Mouse (Mus musculus) brain, embryonic 14.5 days (tissue): Measurements from ENCODE around the gene Ccdc148.

Source experiments
- CTCF ChIP-seq: fragments of 200-500 bp; IDR thresholded peaks from 2 replicates; pipeline ENCODE4 v1.5.1; 2012; ENCODE audit warnings: inconsistent platforms, mild to moderate bottlenecking, moderate library complexity, borderline replicate concordance; ENCODE audit not compliant: insufficient read depth, insufficient read length; ENCODE audit errors: extremely low read depth
- POLR2A ChIP-seq: fragments of 200-500 bp; IDR thresholded peaks from 2 replicates; pipeline ENCODE4 v1.6.1; 2012; ENCODE audit warnings: mild to moderate bottlenecking, inconsistent platforms, borderline replicate concordance; ENCODE audit not compliant: poor library complexity, insufficient read depth, insufficient read length, severe bottlenecking; ENCODE audit errors: extremely low read depth

DNA sequence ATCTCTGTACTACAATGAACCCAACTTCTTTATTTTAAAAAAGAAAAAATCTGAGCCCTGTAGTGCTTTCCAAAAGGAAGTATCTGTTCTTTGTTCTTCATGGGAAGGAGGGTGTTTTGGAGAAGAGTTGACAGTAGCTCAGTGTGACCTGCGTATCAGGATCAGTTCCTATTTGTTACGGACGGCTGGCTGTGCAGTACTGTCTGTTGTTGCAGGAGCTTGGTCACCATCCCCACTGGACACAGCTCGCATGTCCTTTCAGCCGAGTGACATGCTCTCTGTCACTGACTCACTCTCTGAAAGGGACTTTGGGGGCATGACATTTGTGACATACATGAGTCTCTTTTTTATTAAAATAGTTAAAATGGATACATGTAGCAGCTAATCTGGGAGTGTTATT is 47.2 kb upstream of the Ccdc148 start:
- TF ChIP-seq CTCF (no peak), POLR2A (no peak)
